14 mouse cellular contexts compared by ENCODE assay signal in the genomic region with DNA sequence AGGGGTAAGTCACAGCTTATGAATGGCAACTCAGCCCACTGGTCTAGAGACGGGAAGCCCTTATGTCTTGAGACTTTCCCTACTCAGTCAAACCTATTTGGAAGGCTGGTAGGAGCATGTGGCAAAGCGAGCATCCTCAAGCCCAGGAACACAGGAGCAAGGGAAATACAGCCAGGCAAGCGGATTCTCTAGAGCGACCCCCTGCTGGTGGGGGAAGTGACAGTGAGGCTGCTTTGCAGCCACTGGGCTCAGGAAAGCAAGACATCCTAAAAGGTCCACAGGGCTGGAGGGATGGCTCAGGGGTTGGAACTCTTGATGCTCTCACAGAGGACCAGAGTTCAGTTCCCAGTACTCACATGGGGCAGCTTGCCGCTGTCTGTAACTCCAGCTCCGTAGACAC. TPM values are rescaled to one million over a fixed set of nuclear protein-coding genes. Genes with fewer than 3 reads are reported as not detected.
"Had no signal": no experiment of that assay in that cellular context is flagged by ENCODE, and none has a peak within 500 bp of the region (broad histone marks: within the 10 kb centered on the region; RNA-seq: fewer than 3 reads in every experiment).

No protein-coding gene starts in this region.

- H3K4me1 ChIP-seq: liver, embryonic 13.5 days had no signal

- H3K27me3 ChIP-seq: liver, embryonic 13.5 days had no signal

- H3K36me3 ChIP-seq: liver, embryonic 13.5 days; neural tube, embryonic 12.5 days had no signal

- H3K9me3 ChIP-seq: liver, embryonic 13.5 days had no signal

- H3K27ac ChIP-seq: liver, embryonic 13.5 days; neural tube, embryonic 12.5 days had no signal

- H3K4me3 ChIP-seq: liver, embryonic 13.5 days; neural tube, embryonic 12.5 days had no signal

- H3K4me2 ChIP-seq: liver, embryonic 13.5 days; neural tube, embryonic 12.5 days had no signal

- H3K9ac ChIP-seq: liver, embryonic 13.5 days; liver, postnatal 0 days; neural tube, embryonic 12.5 days had no signal

- ATAC-seq: liver, postnatal 0 days had no signal

- DNase-seq: kidney, adult 18-20 months; kidney, postnatal 10 days; kidney, postnatal 4 days; liver, embryonic 13.5 days; liver, postnatal 0 days; midbrain, embryonic 14.5 days; thymus, adult 2 months; thymus, postnatal 25 days had no signal

RNA-seq across cellular contexts. Expression of gene 1810010D01Rik, which starts 11.6 kb away (rescaled TPM):
- total RNA-seq: left cerebral cortex, postnatal 4 days; megakaryocyte progenitor cell, adult 5-6 weeks; monocyte, adult 5-6 weeks had no signal
- polyA plus RNA-seq: kidney, embryonic 14.5 days; liver, postnatal 0 days; lung, embryonic 16.5 days had no signal
